Mouse (Mus musculus) intestine, embryonic 16.5 days (tissue): ENCODE results near the gene Srd5a1. TPM values are rescaled to one million over a fixed set of nuclear protein-coding genes. Genes with fewer than 3 reads are reported as not detected.

Experiments
- ATAC-seq: fragments of 200-750 bp; cut with Nextera tagmentation; 2 replicates; pipeline ENCODE4 v1.8.0; 2017; ENCODE audit warnings: moderate TSS enrichment, moderate library complexity
- H3K27ac ChIP-seq: fragments of 300-500 bp; sonication (generic); 2 replicates; pipeline ENCODE4 v1.5.1; 2014; ENCODE audit warnings: mild to moderate bottlenecking, low read length
- H3K27me3 ChIP-seq: fragments of 300-500 bp; sonication (generic); replicated peaks from 2 replicates; pipeline ENCODE4 v1.6.1; 2014; ENCODE audit warnings: low read length, control low read depth, mixed read lengths; ENCODE audit not compliant: control insufficient read depth, insufficient read depth
- H3K36me3 ChIP-seq: fragments of 300-500 bp; sonication (generic); 2 replicates; pipeline ENCODE4 v1.6.1; 2014; ENCODE audit warnings: low read length, control low read depth; ENCODE audit not compliant: control insufficient read depth, insufficient read depth
- H3K4me1 ChIP-seq: fragments of 300-500 bp; sonication (generic); 2 replicates; pipeline ENCODE4 v1.6.1; 2014; ENCODE audit warnings: low read length, control low read depth, mixed read lengths; ENCODE audit not compliant: control insufficient read depth, insufficient read depth
- H3K4me2 ChIP-seq: fragments of 300-500 bp; sonication (generic); 2 replicates; pipeline ENCODE4 v1.6.1; 2014; ENCODE audit warnings: low read depth, low read length, control low read depth
- H3K4me3 ChIP-seq: fragments of 300-500 bp; sonication (generic); 2 replicates; pipeline ENCODE4 v1.5.1; 2014; ENCODE audit warnings: mild to moderate bottlenecking, low read length
- H3K9ac ChIP-seq: fragments of 300-500 bp; sonication (generic); 2 replicates; pipeline ENCODE4 v1.6.1; 2014; ENCODE audit warnings: low read depth, low read length
- H3K9me3 ChIP-seq: fragments of 300-500 bp; sonication (generic); 2 replicates; pipeline ENCODE4 v1.6.1; 2016; ENCODE audit warnings: low read length, control low read depth; ENCODE audit not compliant: control insufficient read depth
- WGBS: fragments of 180-500 bp; shearing (Covaris S2); extraction: QIAGEN DNeasy Blood & Tissue Kit; methylation state at CpG from one replicate; pipeline ENCODE4 v1.1.7; 2014; 5-methylcytosine and 5-hydroxymethylcytosine counted together
- polyA plus RNA-seq: library from polyadenylated mRNA; unstranded; fragments of >200 nt; fragmentation: Nextera tagmentation; extraction: Ambion mirVana; gene quantifications from 2 replicates; pipeline ENCODE4 v1.2.1, GENCODE M21; 2015

Srd5a1 gene
- polyA plus RNA-seq, 1 experiment from 2014 or later, result 18.1 TPM

GRCm38 (mm10) chr13:69554255-69554654 lies 57.0 kb downstream of the Srd5a1 start:
- peaks cover 8% of the 10 kb centered on the region; the same call in 1 of the 2 replicates for H3K27me3 ChIP-seq
- H3K4me2 ChIP-seq, result no peak overlapping the region
- H3K9ac ChIP-seq, result no peak overlapping the region
- WGBS, result 73% methylated on average over 9 of the region's 9 CpGs
- H3K4me1 ChIP-seq, result no peaks in the 10 kb centered on the region
- no peak overlapping the region for H3K4me3 ChIP-seq
- ATAC-seq, result no peak
- H3K9me3 ChIP-seq, result no peaks in the 10 kb centered on the region
- no peak overlapping the region for H3K27ac ChIP-seq
- H3K36me3 ChIP-seq, result no peaks in the 10 kb centered on the region

- no peaks in the 10 kb centered on the region for H3K9me3 ChIP-seq
- no peak overlapping the region for H3K27ac ChIP-seq
- no peak overlapping the region for H3K4me3 ChIP-seq
- no peak overlapping the region for H3K9ac ChIP-seq
- ATAC-seq, result no peak
- H3K27me3 ChIP-seq, result peaks cover 8% of the 10 kb centered on the region; the same call in 1 of the 2 replicates
- no peaks in the 10 kb centered on the region for H3K36me3 ChIP-seq
- no peak overlapping the region for H3K4me2 ChIP-seq
- WGBS, result 18% methylated on average over 5 of the region's 5 CpGs
- no peaks in the 10 kb centered on the region for H3K4me1 ChIP-seq
Measured at GRCm38 (mm10) chr13:69553024-69553423, 58.2 kb downstream of the Srd5a1 start.

GRCm38 (mm10) chr13:69550831-69551230 lies 60.4 kb downstream of the Srd5a1 start:
- Histone ChIP-seq H3K4me2 (no peak overlapping the region), H3K9ac (no peak overlapping the region), H3K4me1 (no peaks in the 10 kb centered on the region), H3K27ac (no peak overlapping the region), H3K4me3 (no peak overlapping the region), H3K36me3 (no peaks in the 10 kb centered on the region), H3K9me3 (no peaks in the 10 kb centered on the region), H3K27me3 (no peaks in the 10 kb centered on the region)
- WGBS, result 81% methylated on average over 2 of the region's 2 CpGs
- no peak for ATAC-seq

- Histone ChIP-seq H3K36me3 (no peaks in the 10 kb centered on the region), H3K9me3 (no peaks in the 10 kb centered on the region), H3K4me3 (no peak overlapping the region), H3K27ac (no peak overlapping the region), H3K27me3 (no peaks in the 10 kb centered on the region), H3K9ac (no peak overlapping the region), H3K4me1 (no peaks in the 10 kb centered on the region), H3K4me2 (no peak overlapping the region)
- no peak for ATAC-seq
- 51% methylated on average over 8 of the region's 8 CpGs for WGBS
Measured at GRCm38 (mm10) chr13:69549980-69550379, 61.3 kb downstream of the Srd5a1 start.

- Histone ChIP-seq H3K27me3 (peaks cover 5% of the 10 kb centered on the region; the same call in 1 of the 2 replicates), H3K9ac (no peak overlapping the region), H3K4me3 (no peak overlapping the region), H3K4me2 (no peak overlapping the region), H3K36me3 (no peaks in the 10 kb centered on the region), H3K27ac (no peak overlapping the region), H3K9me3 (no peaks in the 10 kb centered on the region), H3K4me1 (peaks cover 10% of the 10 kb centered on the region; the same call in 1 of the 2 replicates)
- ATAC-seq, result no peak
- 65% methylated on average over 16 of the region's 16 CpGs for WGBS
Measured at GRCm38 (mm10) chr13:69547488-69548180, 63.6 kb downstream of the Srd5a1 start.

GRCm38 (mm10) chr13:69545019-69545418 lies 66.2 kb downstream of the Srd5a1 start:
- Histone ChIP-seq H3K9ac (no peak overlapping the region), H3K4me3 (no peak overlapping the region), H3K27me3 (peaks cover 5% of the 10 kb centered on the region; the same call in 1 of the 2 replicates), H3K4me2 (no peak overlapping the region), H3K36me3 (no peaks in the 10 kb centered on the region), H3K4me1 (peaks cover 13% of the 10 kb centered on the region; the same call in 1 of the 2 replicates), H3K27ac (no peak overlapping the region), H3K9me3 (no peaks in the 10 kb centered on the region)
- ATAC-seq, result no peak
- 26% methylated on average over 3 of the region's 3 CpGs for WGBS

GRCm38 (mm10) chr13:69543595-69543994 lies 67.6 kb downstream of the Srd5a1 start:
- 0 out of 2 replicates have a peak, but pooled peaks have one; percentile 7 for ATAC-seq
- peak overlapping the region; percentile 37; the same call in 1 of the 2 replicates for H3K9ac ChIP-seq

GRCm38 (mm10) chr13:69542571-69543352 lies 68.5 kb downstream of the Srd5a1 start:
- Histone ChIP-seq H3K36me3 (no peaks in the 10 kb centered on the region), H3K9me3 (no peaks in the 10 kb centered on the region), H3K27me3 (peaks cover 5% of the 10 kb centered on the region; the same call in 1 of the 2 replicates), H3K27ac (peak overlapping the region; percentile 68), H3K4me2 (no peak overlapping the region), H3K9ac (0 out of 2 replicates have a peak overlapping the region, but pooled peaks have one; percentile 37), H3K4me3 (no peak overlapping the region), H3K4me1 (peaks cover 16% of the 10 kb centered on the region; the same call in 1 of the 2 replicates)
- ATAC-seq, result no peak
- 44% methylated on average over 17 of the region's 17 CpGs for WGBS

More at GRCm38 (mm10) chr13:69543595-69543994, 67.6 kb downstream of the Srd5a1 start:
- Histone ChIP-seq H3K4me2 (peak overlapping the region; percentile 26), H3K9me3 (no peaks in the 10 kb centered on the region), H3K27me3 (peaks cover 5% of the 10 kb centered on the region; the same call in 1 of the 2 replicates), H3K36me3 (no peaks in the 10 kb centered on the region), H3K4me1 (peaks cover 13% of the 10 kb centered on the region; the same call in 1 of the 2 replicates), H3K27ac (peak overlapping the region; percentile 60), H3K4me3 (peak overlapping the region; percentile 16; the same call in 1 of the 2 replicates)
- 42% methylated on average over 12 of the region's 12 CpGs for WGBS

GRCm38 (mm10) chr13:69541776-69542175 lies 69.5 kb downstream of the Srd5a1 start:
- peak overlapping the region; percentile 68; the same call in 1 of the 2 replicates for H3K27ac ChIP-seq
- no peak overlapping the region for H3K4me2 ChIP-seq
- no peak overlapping the region for H3K4me3 ChIP-seq
- peaks cover 5% of the 10 kb centered on the region; the same call in 1 of the 2 replicates for H3K27me3 ChIP-seq
- WGBS, result 49% methylated on average over 10 of the region's 10 CpGs
- peak; percentile 29 for ATAC-seq
- peaks cover 16% of the 10 kb centered on the region; the same call in 1 of the 2 replicates for H3K4me1 ChIP-seq
- H3K36me3 ChIP-seq, result no peaks in the 10 kb centered on the region
- no peak overlapping the region for H3K9ac ChIP-seq
- H3K9me3 ChIP-seq, result no peaks in the 10 kb centered on the region
